Mouse (Mus musculus) neutrophil, adult 5-6 weeks (primary cell): ENCODE data around the gene Dab2ip. TPM values are rescaled to one million over a fixed set of nuclear protein-coding genes. Genes with fewer than 3 reads are reported as not detected.
A peak's percentile ranks its signal among the peaks of the same experiment; 100 is the strongest.

Source experiments
- ATAC-seq: fragments of 151-379, 151-347 bp; 2 replicates; pipeline ENCODE4 v1.8.0; 2017; ENCODE audit warnings: mild to moderate bottlenecking, moderate TSS enrichment; ENCODE audit not compliant: insufficient number of reproducible peaks, poor library complexity, low FRiP score, severe bottlenecking; ENCODE audit errors: extremely low read depth
- total RNA-seq: library from RNA; stranded (forward); fragments of 200-1000 nt; gene quantifications from 2 replicates; pipeline ENCODE4 v1.2.3, GENCODE M21; 2017

The Dab2ip gene
- total RNA-seq, 1 experiment from 2014 or later: 6.1 TPM

GRCm38 (mm10) chr2:35634963-35635362 lies 76.9 kb downstream of the Dab2ip start:
- ATAC-seq: no peak

- ATAC-seq: no peak
Measured at GRCm38 (mm10) chr2:35635541-35635940, 77.5 kb downstream of the Dab2ip start.

- no peak for ATAC-seq
Measured at GRCm38 (mm10) chr2:35637880-35638535, 79.9 kb downstream of the Dab2ip start.

- no peak for ATAC-seq
Measured at GRCm38 (mm10) chr2:35639799-35640198, 81.7 kb downstream of the Dab2ip start.

- ATAC-seq: no peak
Measured at GRCm38 (mm10) chr2:35640576-35640975, 82.5 kb downstream of the Dab2ip start.

- ATAC-seq: no peak
Measured at GRCm38 (mm10) chr2:35642224-35642623, 84.2 kb downstream of the Dab2ip start.

- no peak for ATAC-seq
Measured at GRCm38 (mm10) chr2:35646553-35646952, 88.5 kb downstream of the Dab2ip start.

GRCm38 (mm10) chr2:35649708-35650107 lies 91.6 kb downstream of the Dab2ip start:
- ATAC-seq: peak; percentile 63

GRCm38 (mm10) chr2:35651297-35651731 lies 93.2 kb downstream of the Dab2ip start:
- ATAC-seq: no peak

GRCm38 (mm10) chr2:35652984-35653383 lies 94.9 kb downstream of the Dab2ip start:
- ATAC-seq: no peak

GRCm38 (mm10) chr2:35654795-35655194 lies 96.7 kb downstream of the Dab2ip start:
- no peak for ATAC-seq

- ATAC-seq: no peak
Measured at GRCm38 (mm10) chr2:35655996-35656395, 97.9 kb downstream of the Dab2ip start.

- no peak for ATAC-seq
Measured at GRCm38 (mm10) chr2:35658311-35658710, 100.2 kb downstream of the Dab2ip start.

GRCm38 (mm10) chr2:35659578-35660194 lies 101.6 kb downstream of the Dab2ip start:
- no peak for ATAC-seq

GRCm38 (mm10) chr2:35660953-35661374 lies 102.9 kb downstream of the Dab2ip start:
- ATAC-seq: no peak

- peak; percentile 70 for ATAC-seq
Measured at GRCm38 (mm10) chr2:35661454-35662000, 103.5 kb downstream of the Dab2ip start.

GRCm38 (mm10) chr2:35662001-35662491 lies 104.0 kb downstream of the Dab2ip start:
- 0 out of 2 replicates have a peak, but pooled peaks have one; percentile 1 for ATAC-seq

GRCm38 (mm10) chr2:35662738-35663550 lies 104.9 kb downstream of the Dab2ip start:
- no peak for ATAC-seq

GRCm38 (mm10) chr2:35667746-35668145 lies 109.7 kb downstream of the Dab2ip start:
- no peak for ATAC-seq
